Mouse (Mus musculus) heart, adult 2 months (tissue): Measurements from ENCODE around the gene Etnk2.
A peak's percentile ranks its signal among the peaks of the same experiment; 100 is the strongest.

Experiments used
- CTCF ChIP-seq: fragments of 200-600 bp; IDR thresholded peaks from 2 replicates; pipeline ENCODE4 v1.8.1; 2022; ENCODE audit warnings: antibody characterized with exemption, mild to moderate bottlenecking, moderate library complexity
- EP300 ChIP-seq: fragments of 200-500 bp; IDR thresholded peaks from 2 replicates; pipeline ENCODE4 v1.6.1; 2011; ENCODE audit warnings: low read depth, low read length, control low read depth; ENCODE audit not compliant: insufficient read depth
- POLR2A ChIP-seq: fragments of 200-500 bp; IDR thresholded peaks from 2 replicates; pipeline ENCODE4 v1.6.1; 2011; ENCODE audit warnings: mild to moderate bottlenecking, low read depth, low read length, control low read depth; ENCODE audit not compliant: insufficient read depth

DNA sequence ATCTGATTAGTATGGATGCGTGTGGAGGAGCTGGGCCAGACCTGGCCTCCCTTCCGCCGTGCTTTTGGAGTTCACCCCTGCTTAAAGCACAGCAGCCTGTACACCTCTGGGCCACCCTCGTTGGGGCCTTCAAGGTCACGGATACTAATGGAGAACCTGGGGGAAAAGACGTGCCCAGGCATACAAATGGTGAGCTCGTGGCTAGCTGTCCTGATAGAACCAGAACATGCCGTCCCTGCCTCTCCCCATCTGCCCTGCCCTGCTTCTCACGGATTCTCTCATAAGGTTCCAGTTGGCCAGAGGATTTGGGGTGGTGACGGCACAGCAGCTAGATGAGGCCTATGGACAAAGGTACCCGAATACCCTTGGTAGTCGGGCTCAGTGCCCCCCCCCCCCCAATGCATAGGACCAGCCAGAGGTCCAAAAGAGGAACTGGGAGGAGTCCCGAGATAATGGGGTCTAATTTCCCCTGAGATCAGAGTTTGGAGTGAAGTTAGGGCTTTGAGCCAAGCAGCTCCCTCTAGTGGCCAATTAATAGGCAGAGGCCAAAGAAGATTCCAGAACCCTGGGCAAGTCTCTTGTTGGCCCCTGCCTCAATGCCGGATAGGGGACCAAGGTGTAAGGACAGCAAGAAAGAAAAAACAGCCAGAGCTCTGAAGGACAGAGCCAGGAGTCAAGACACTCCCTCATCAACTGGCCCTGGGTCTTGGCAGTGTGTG lies 17.1 kb downstream of the Etnk2 start:
- TF ChIP-seq CTCF, result peak; percentile 78
- TF ChIP-seq POLR2A, result no peak
- no peak for TF ChIP-seq EP300
